Mouse (Mus musculus) CH12.LX (cell line): ENCODE results near the gene Mtf1. TPM values are rescaled to one million over a fixed set of nuclear protein-coding genes. Genes with fewer than 3 reads are reported as not detected.
A peak's percentile ranks its signal among the peaks of the same experiment; 100 is the strongest.

ENCODE experiments used
- DNase-seq: peaks from one replicate; pipeline ENCODE4 v3.0.0-alpha.2; 2013; ENCODE audit errors: extremely low read depth
- H3K27ac ChIP-seq: 2 replicates; pipeline ENCODE4 v1.5.1; 2012; ENCODE audit warnings: low read depth, mild to moderate bottlenecking, control low read depth, moderate library complexity; ENCODE audit not compliant: insufficient read depth
- H3K27me3 ChIP-seq: replicated peaks from 2 replicates; pipeline ENCODE3; 2012; ENCODE audit warnings: inconsistent platforms
- H3K36me3 ChIP-seq, 2 experiments: replicated peaks in 1 of 2; 2 replicates each; pipeline versions ENCODE3 to v1.6.1; 2012; ENCODE audit warnings: inconsistent platforms in 1 of 2, low read length in 1 of 2, mild to moderate bottlenecking in 1 of 2, mixed read lengths in 1 of 2, moderate library complexity in 1 of 2; ENCODE audit not compliant: control insufficient read depth in 1 of 2, insufficient read depth in 1 of 2
- H3K4me1 ChIP-seq, 2 experiments: 2 replicates each; pipeline ENCODE4 v1.6.1; 2012; ENCODE audit warnings: inconsistent platforms in 1 of 2, moderate library complexity in 1 of 2; ENCODE audit not compliant: insufficient read depth in 2 of 2, control insufficient read depth in 1 of 2
- H3K4me2 ChIP-seq: 2 replicates; pipeline ENCODE4 v1.6.1; 2012; ENCODE audit warnings: low read depth, mild to moderate bottlenecking, control low read depth; ENCODE audit not compliant: poor library complexity, insufficient read depth, severe bottlenecking
- H3K4me3 ChIP-seq, 3 experiments: fragments of 150-350 bp in 1 of 3; sonication (generic) in 1 of 3; replicated peaks in 1 of 3; 2 replicates each; pipeline versions ENCODE3 to v1.5.1; 2011 to 2012; ENCODE audit warnings: low read depth in 2 of 3, low read length in 2 of 3, mild to moderate bottlenecking in 2 of 3, moderate library complexity in 2 of 3, control low read depth in 1 of 3, improper control_type of control experiment in 1 of 3, inconsistent platforms in 1 of 3, mixed read lengths in 1 of 3; ENCODE audit not compliant: poor library complexity in 1 of 3
- H3K79me2 ChIP-seq: replicated peaks from 2 replicates; pipeline ENCODE4 v1.6.1; 2012; ENCODE audit warnings: mild to moderate bottlenecking, moderate library complexity; ENCODE audit not compliant: control insufficient read depth, poor library complexity, insufficient read depth, severe bottlenecking; ENCODE audit errors: extremely low read depth
- H3K9ac ChIP-seq: 2 replicates; pipeline ENCODE4 v1.6.1; 2012; ENCODE audit warnings: low read depth, mild to moderate bottlenecking, control low read depth, moderate library complexity; ENCODE audit not compliant: insufficient read depth
- H3K9me3 ChIP-seq: replicated peaks from 2 replicates; pipeline ENCODE3; 2012; ENCODE audit warnings: low read length, inconsistent platforms, mixed read lengths
- CTCF ChIP-seq, 2 experiments: IDR thresholded peaks in 1 of 2; conservative IDR thresholded peaks in 1 of 2; 2 replicates each; pipeline ENCODE4 v1.5.1; 2011 to 2012; ENCODE audit warnings: low read depth in 2 of 2, low read length in 2 of 2, improper control_type of control experiment in 1 of 2, inconsistent platforms in 1 of 2, mild to moderate bottlenecking in 1 of 2, moderate library complexity in 1 of 2
- HCFC1 ChIP-seq: IDR thresholded peaks from 2 replicates; pipeline ENCODE4 v1.6.1; 2012; ENCODE audit warnings: low read depth, mild to moderate bottlenecking, inconsistent platforms, low read length, improper control_type of control experiment
- IRF4 ChIP-seq: IDR thresholded peaks from 2 replicates; pipeline ENCODE4 v1.6.1; 2014; ENCODE audit warnings: low read depth, mild to moderate bottlenecking, inconsistent platforms, low read length, improper control_type of control experiment
- JUN ChIP-seq: IDR thresholded peaks from 2 replicates; pipeline ENCODE4 v1.6.1; 2011; ENCODE audit warnings: low read depth, mild to moderate bottlenecking, low read length, improper control_type of control experiment, moderate library complexity; ENCODE audit not compliant: insufficient read depth
- MAZ ChIP-seq: IDR thresholded peaks from 2 replicates; pipeline ENCODE4 v1.6.1; 2012; ENCODE audit warnings: low read depth, mild to moderate bottlenecking, inconsistent platforms, low read length, improper control_type of control experiment, moderate library complexity
- MXI1 ChIP-seq: IDR thresholded peaks from 2 replicates; pipeline ENCODE4 v1.6.1; 2011; ENCODE audit warnings: mild to moderate bottlenecking, low read depth, low read length, improper control_type of control experiment
- MYC ChIP-seq: IDR thresholded peaks from 2 replicates; pipeline ENCODE4 v1.6.1; 2011; ENCODE audit warnings: low read depth, mild to moderate bottlenecking, improper control_type of control experiment, low read length
- NELFE ChIP-seq: IDR thresholded peaks from 2 replicates; pipeline ENCODE4 v1.6.1; 2011; ENCODE audit warnings: low read depth, low read length, improper control_type of control experiment
- PAX5 ChIP-seq: IDR thresholded peaks from 2 replicates; pipeline ENCODE4 v1.6.1; 2012; ENCODE audit warnings: low read length, inconsistent platforms, mixed read lengths
- RAD21 ChIP-seq: IDR thresholded peaks from 2 replicates; pipeline ENCODE4 v1.6.1; 2011; ENCODE audit warnings: low read depth, mild to moderate bottlenecking, low read length, improper control_type of control experiment, moderate library complexity
- SIN3A ChIP-seq: IDR thresholded peaks from 2 replicates; pipeline ENCODE4 v1.6.1; 2012; ENCODE audit warnings: low read length, improper control_type of control experiment, inconsistent platforms
- SMC3 ChIP-seq: IDR thresholded peaks from 2 replicates; pipeline ENCODE4 v1.6.1; 2011; ENCODE audit warnings: low read depth, low read length, improper control_type of control experiment
- TBP ChIP-seq: conservative IDR thresholded peaks from 2 replicates; pipeline ENCODE4 v1.6.1; 2011; ENCODE audit warnings: low read depth, low read length, improper control_type of control experiment
- USF1 ChIP-seq: IDR thresholded peaks from 2 replicates; pipeline ENCODE4 v1.6.1; 2014; ENCODE audit warnings: low read depth, mild to moderate bottlenecking, inconsistent platforms, low read length, improper control_type of control experiment
- USF2 ChIP-seq: conservative IDR thresholded peaks from 2 replicates; pipeline ENCODE4 v1.6.1; 2011; ENCODE audit warnings: low read depth, low read length, improper control_type of control experiment
- ZNF384 ChIP-seq: IDR thresholded peaks from 2 replicates; pipeline ENCODE4 v1.6.1; 2012; ENCODE audit warnings: low read depth, low read length, improper control_type of control experiment, inconsistent platforms
- dilution Hi-C: fragments of 300-500 bp; cut with MboI; formaldehyde crosslinking; loops from 2 replicates; pipeline ENCODE4 v1.14.3; 2020; ENCODE audit warnings: low sequenced_read_pairs; ENCODE audit not compliant: extremely low pct_unique_long_range_greater_than_20kb, extremely low pct_ligation_motif_present
- in situ Hi-C: fragments of 300-500 bp; cut with MboI; formaldehyde crosslinking; loops from 3 replicates; pipeline ENCODE4 v1.14.3; 2019; ENCODE audit warnings: low sequenced_read_pairs, low pct_ligation_motif_present, low pct_unique_long_range_greater_than_20kb, mixed read lengths
- polyA plus RNA-seq: library from polyadenylated mRNA; unstranded; fragments of >175 nt; gene quantifications from 2 replicates; pipeline ENCODE4 v1.2.1, GENCODE M21; 2012; ENCODE audit warnings: low read depth; ENCODE audit not compliant: insufficient read length
- total RNA-seq, 2 experiments: library from RNA; depleted of rRNA; stranded (reverse); fragments of 300-350 nt in 1 of 2; fragments of >200 nt in 1 of 2; gene quantifications; 2 replicates each; pipeline ENCODE4 v1.2.3; 2012 to 2014

The Mtf1 gene
- total RNA-seq (2012; rRNA removed) (9.8 and 12.6 TPM in 2 replicates), total RNA-seq (2014; rRNA removed) (6.8 and 9.5 TPM in 2 replicates), polyA plus RNA-seq (17.7 and 19.8 TPM in 2 replicates)

DNA sequence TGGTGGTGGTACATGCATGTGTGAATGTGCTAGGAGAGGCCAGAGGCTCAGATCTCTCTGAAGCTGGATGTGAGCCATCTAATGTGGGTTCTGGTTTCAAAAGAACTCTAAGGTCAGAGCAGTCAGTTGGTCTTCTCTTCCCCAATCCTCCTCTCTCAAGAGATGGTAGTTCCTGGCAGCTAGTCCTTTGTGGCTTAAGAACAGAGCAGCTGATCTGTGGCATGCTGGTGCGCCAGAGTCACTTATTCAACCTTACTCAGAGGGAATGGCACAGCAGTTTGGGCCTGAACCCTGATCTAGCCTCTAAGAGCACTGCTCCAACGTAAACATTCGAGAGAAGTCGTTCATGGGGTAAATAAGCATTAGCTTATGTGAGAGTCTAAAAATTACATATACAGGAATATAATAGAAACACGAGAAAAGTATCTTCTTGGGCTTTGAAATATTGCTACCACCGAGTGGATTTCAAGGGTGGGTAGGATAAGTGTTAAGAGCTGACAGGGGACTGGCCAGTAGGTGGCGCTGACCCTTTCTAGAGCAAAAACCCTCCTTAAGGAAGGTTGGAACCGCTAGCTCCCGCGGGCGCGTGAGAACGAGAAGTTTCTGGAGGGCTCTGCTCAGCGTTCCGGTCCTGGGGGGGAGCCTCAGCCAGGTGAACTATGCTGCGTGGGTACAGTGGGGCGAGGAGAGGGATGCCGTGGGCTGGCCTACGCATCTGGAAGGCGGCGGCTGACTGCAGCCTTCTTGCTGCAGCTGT, at the start of gene Mtf1:
Gene Mtf1 (plus strand): TSS at position 553 of the 757 bp plus-strand sequence.
- Histone ChIP-seq H3K9ac (peak within 1 kb of the TSS; percentile 100), H3K79me2 (peaks cover 21% of the 10 kb centered on the region), H3K36me3 (peaks cover 54 to 66% of the 10 kb centered on the region in 2 experiments), H3K4me3 (peak within 1 kb of the TSS; percentile 96 to 99 (median 97)), H3K27ac (peak within 1 kb of the TSS; percentile 99), H3K9me3 (no peaks in the 10 kb centered on the region), H3K4me1 (peaks cover 4 to 45% of the 10 kb centered on the region in 2 experiments), H3K27me3 (no peaks in the 10 kb centered on the region), H3K4me2 (peak within 1 kb of the TSS; percentile 96)
- TF ChIP-seq TBP (0 out of 2 replicates have a peak, but pooled peaks have one; percentile 7), MAZ (no peak), CTCF (conservative IDR thresholded peaks at IDR 0.05 in 1 of 2, IDR thresholded peaks at IDR 0.05 in 1 of 2; ENCODE audit: low read depth in 2 of 2, low read length in 2 of 2) (peak; percentile 77 to 78), JUN (no peak), SMC3 (peak; percentile 48), MYC (peak; percentile 12; the same call in 1 of the 2 replicates), ZNF384 (no peak), RAD21 (peak; percentile 18), SIN3A (no peak)
- dilution Hi-C loops (no loop called here), in situ Hi-C loops (no loop called here)
- peak; percentile 91 for DNase-seq

DNA sequence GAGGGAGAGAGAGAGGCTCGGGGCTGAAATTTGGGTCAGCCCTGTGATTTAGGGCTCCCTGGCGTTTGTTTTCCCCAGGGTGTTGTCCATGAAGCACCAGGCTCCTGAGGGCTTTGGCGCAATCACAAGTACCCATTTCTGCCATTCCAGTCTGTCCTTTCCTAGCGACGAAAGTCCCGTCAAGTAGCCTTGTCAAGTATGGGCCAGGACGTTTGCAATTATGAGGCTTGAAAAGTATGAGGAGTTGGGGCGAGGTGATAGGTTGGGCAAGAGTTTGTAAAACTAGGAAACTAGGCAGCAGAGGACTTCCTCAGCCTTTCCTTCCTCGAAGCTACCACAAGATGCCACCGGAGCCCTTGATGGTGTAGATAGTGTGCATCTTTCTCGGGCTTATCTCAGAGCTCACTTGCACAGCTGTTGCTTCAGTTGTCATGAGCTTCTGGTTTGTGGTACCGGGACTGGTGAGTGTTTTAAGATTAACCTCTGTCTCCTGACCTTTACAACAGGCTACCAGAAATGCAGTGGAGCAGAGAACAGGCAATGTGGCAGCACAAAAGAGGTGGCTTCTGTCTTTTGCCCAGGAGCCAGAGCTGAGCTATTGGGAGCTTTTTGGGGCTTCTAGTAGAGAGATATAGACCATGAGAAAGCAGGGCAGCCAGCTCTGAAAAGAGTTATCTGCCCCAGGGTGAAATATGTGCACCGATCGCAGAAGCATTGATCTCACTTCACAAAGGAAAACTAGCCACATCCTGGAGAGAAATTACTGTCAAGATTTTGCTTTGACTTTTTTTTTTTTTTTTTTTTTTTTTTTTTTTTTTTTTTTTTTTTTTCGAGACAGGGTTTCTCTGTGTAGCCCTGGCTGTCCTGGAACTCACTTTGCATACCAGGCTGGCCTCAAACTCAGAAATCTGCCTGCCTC, 49.4 kb upstream of the Mtf1 start:
- TF ChIP-seq SIN3A (peak; percentile 56), USF2 (no peak), HCFC1 (no peak), ZNF384 (peak; percentile 95), MXI1 (no peak), IRF4 (no peak), CTCF (conservative IDR thresholded peaks at IDR 0.05 in 1 of 2, IDR thresholded peaks at IDR 0.05 in 1 of 2; ENCODE audit: low read depth in 2 of 2, low read length in 2 of 2) (peak in 1 of 2 experiments; percentile 16; a peak in 1 of 4 replicates), PAX5 (no peak), NELFE (no peak), USF1 (no peak), RAD21 (peak; percentile 25)
- H3K36me3 ChIP-seq: peaks cover 23 to 58% of the 10 kb centered on the region in 2 experiments
- peak overlapping the region; percentile 76 for H3K4me2 ChIP-seq
- H3K27me3 ChIP-seq: no peaks in the 10 kb centered on the region
- peak overlapping the region; percentile 64 for H3K9ac ChIP-seq
- peak overlapping the region; percentile 71 to 83 (median 73) for H3K4me3 ChIP-seq
- dilution Hi-C loops (no loop called here), in situ Hi-C loops (loop anchor here (25.0 kb wide), 1 partner anchor 310 kb away; the partner anchor contains the start of genes Dnali1 and Snip1)
- H3K79me2 ChIP-seq: peaks cover 47% of the 10 kb centered on the region
- peak; percentile 38 for DNase-seq
- H3K27ac ChIP-seq: peak overlapping the region; percentile 2; the same call in 1 of the 2 replicates
- H3K9me3 ChIP-seq: no peaks in the 10 kb centered on the region
- H3K4me1 ChIP-seq: peaks cover 19 to 57% of the 10 kb centered on the region in 2 experiments
